Mouse (Mus musculus): ENCODE measurements around the gene Selenoi. TPM values are rescaled to one million over a fixed set of nuclear protein-coding genes. Genes with fewer than 3 reads are reported as not detected.
A peak's percentile ranks its signal among the peaks of the same experiment; 100 is the strongest.
"Not testable (repeated sequence)": the region's sequence is repeated elsewhere in the genome, so short reads cannot be mapped to it uniquely, and the experiment has no call there.

The Selenoi gene
- polyA plus RNA-seq, 1 experiment from 2014 or later, result 26.7 TPM

DNA sequence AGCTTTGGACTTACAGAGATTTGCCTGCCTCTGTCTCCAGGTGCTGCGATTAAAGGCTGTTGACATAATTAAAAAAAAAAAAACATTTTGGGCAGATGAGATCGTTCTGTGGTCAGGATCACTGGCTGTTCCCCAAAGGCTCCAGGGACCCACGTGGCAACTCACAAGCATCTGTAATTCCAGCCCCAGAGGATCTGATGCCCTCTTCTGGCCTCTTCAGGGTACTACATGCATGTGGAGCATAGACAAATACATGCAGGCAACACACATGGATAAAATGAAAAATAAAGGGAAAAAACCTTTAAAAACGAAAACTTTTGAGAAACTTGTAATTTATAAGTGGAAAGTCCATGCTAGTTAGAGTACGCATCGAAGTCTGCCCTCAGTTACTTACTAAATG lies 25.1 kb upstream of the Selenoi start:
- no peak for DNase-seq (ENCODE audit: low spot score)
- Histone ChIP-seq H3K4me3 (ENCODE audit: low read depth, low read length) (no peak overlapping the region), H3K4me2 (replicated peaks; ENCODE audit: low read depth) (no peak overlapping the region), H3K36me3 (ENCODE audit: control insufficient read depth, insufficient read depth, low read length) (no peaks in the 10 kb centered on the region), H3K9ac (ENCODE audit: low read length) (no peak overlapping the region), H3K27ac (replicated peaks) (no peak overlapping the region), H3K27me3 (ENCODE audit: control insufficient read depth, insufficient read depth, low read length) (no peaks in the 10 kb centered on the region), H3K9me3 (ENCODE audit: control insufficient read depth, low read length) (no peaks in the 10 kb centered on the region), H3K4me1 (replicated peaks; ENCODE audit: control insufficient read depth, insufficient read depth) (no peaks in the 10 kb centered on the region)
- no peak for ATAC-seq (ENCODE audit: low FRiP score, low TSS enrichment)
- 70% methylated on average over 6 of the region's 6 CpGs for WGBS
- TF ChIP-seq EP300 (optimal IDR thresholded peaks at IDR 0.05) (no peak), CTCF (IDR thresholded peaks at IDR 0.05; ENCODE audit: low read depth) (peak; percentile 68)

DNA sequence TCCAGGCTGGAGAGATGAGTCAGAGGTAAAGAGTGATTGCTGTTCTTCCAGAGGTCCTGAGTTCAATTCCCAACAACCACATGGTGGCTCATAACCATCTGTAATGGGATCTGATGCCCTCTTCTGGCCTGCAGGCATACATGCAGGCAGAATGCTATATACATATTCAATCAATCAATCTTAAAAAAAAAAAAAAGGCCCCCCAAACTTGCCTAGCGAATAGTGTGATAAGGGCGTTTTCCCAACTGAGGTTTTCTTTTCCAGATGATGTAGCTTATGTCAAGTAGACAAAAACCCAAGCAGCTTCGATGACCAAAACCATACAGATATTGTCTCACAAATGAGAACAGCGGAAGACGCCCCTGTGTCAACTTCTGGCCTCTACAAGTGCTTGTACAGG lies 21.6 kb upstream of the Selenoi start:
- H3K4me1 ChIP-seq (replicated peaks; ENCODE audit: control insufficient read depth, insufficient read depth); H3K9ac ChIP-seq (ENCODE audit: low read length); DNase-seq (ENCODE audit: low spot score); H3K4me3 ChIP-seq (ENCODE audit: low read depth, low read length); H3K27me3 ChIP-seq (ENCODE audit: control insufficient read depth, insufficient read depth, low read length); H3K36me3 ChIP-seq (ENCODE audit: control insufficient read depth, insufficient read depth, low read length); H3K27ac ChIP-seq (replicated peaks); H3K9me3 ChIP-seq (ENCODE audit: control insufficient read depth, low read length); ATAC-seq (ENCODE audit: low FRiP score, low TSS enrichment); H3K4me2 ChIP-seq (replicated peaks; ENCODE audit: low read depth): not testable (repeated sequence)
- 90% methylated on average over 5 of the region's 5 CpGs for WGBS
- peak; percentile 32 for TF ChIP-seq CTCF (IDR thresholded peaks at IDR 0.05; ENCODE audit: low read depth)

GRCm38 (mm10) chr5:30214889-30215288 lies 17.5 kb upstream of the Selenoi start:
- TF ChIP-seq CTCF (IDR thresholded peaks at IDR 0.05; ENCODE audit: low read depth) (peak; percentile 89), EP300 (optimal IDR thresholded peaks at IDR 0.05) (no peak)
- no peaks in the 10 kb centered on the region for H3K36me3 ChIP-seq (ENCODE audit: control insufficient read depth, insufficient read depth, low read length)
- no peak overlapping the region for H3K27ac ChIP-seq (replicated peaks)
- no peak overlapping the region for H3K4me2 ChIP-seq (replicated peaks; ENCODE audit: low read depth)
- H3K9ac ChIP-seq (ENCODE audit: low read length), result no peak overlapping the region
- H3K9me3 ChIP-seq (ENCODE audit: control insufficient read depth, low read length), result no peaks in the 10 kb centered on the region
- DNase-seq (ENCODE audit: low spot score), result peak; percentile 64
- no peak for ATAC-seq (ENCODE audit: low FRiP score, low TSS enrichment)
- 5% methylated on average over 4 of the region's 4 CpGs for WGBS
- no peaks in the 10 kb centered on the region for H3K4me1 ChIP-seq (replicated peaks; ENCODE audit: control insufficient read depth, insufficient read depth)
- no peaks in the 10 kb centered on the region for H3K27me3 ChIP-seq (ENCODE audit: control insufficient read depth, insufficient read depth, low read length)
- no peak overlapping the region for H3K4me3 ChIP-seq (ENCODE audit: low read depth, low read length)

DNA sequence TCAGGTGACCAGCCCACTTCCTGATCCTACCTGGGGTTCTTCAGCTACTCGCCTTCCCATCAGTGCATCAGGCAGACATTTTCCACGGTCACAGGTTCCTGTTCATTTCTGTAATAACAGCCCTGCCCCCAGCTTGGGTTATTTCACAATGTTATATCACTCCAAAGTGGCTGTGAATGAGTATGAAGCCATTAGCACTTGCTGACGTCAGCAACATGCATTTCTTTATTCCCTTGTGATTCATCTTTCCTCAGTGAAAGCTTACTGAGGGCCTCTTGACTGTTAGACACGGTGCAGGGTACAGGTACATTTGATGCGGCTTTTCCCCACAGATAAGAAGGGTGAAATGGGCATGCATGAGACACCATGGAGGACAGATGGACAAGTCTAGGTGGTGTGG lies 16.4 kb upstream of the Selenoi start:
- Histone ChIP-seq H3K4me3 (ENCODE audit: low read depth, low read length) (no peak overlapping the region), H3K36me3 (ENCODE audit: control insufficient read depth, insufficient read depth, low read length) (no peaks in the 10 kb centered on the region), H3K4me2 (replicated peaks; ENCODE audit: low read depth) (no peak overlapping the region), H3K27ac (replicated peaks) (no peak overlapping the region), H3K9me3 (ENCODE audit: control insufficient read depth, low read length) (no peaks in the 10 kb centered on the region), H3K4me1 (replicated peaks; ENCODE audit: control insufficient read depth, insufficient read depth) (no peaks in the 10 kb centered on the region), H3K9ac (ENCODE audit: low read length) (no peak overlapping the region), H3K27me3 (ENCODE audit: control insufficient read depth, insufficient read depth, low read length) (no peaks in the 10 kb centered on the region)
- DNase-seq (ENCODE audit: low spot score) (no peak), ATAC-seq (ENCODE audit: low FRiP score, low TSS enrichment) (no peak)
- WGBS, result 59% methylated on average over 5 of the region's 5 CpGs
- TF ChIP-seq CTCF (IDR thresholded peaks at IDR 0.05; ENCODE audit: low read depth) (no peak), EP300 (optimal IDR thresholded peaks at IDR 0.05) (no peak)

GRCm38 (mm10) chr5:30219715-30220114 lies 12.7 kb upstream of the Selenoi start:
- no peak for DNase-seq (ENCODE audit: low spot score)
- Histone ChIP-seq H3K27me3 (ENCODE audit: control insufficient read depth, insufficient read depth, low read length) (no peaks in the 10 kb centered on the region), H3K4me1 (replicated peaks; ENCODE audit: control insufficient read depth, insufficient read depth) (no peaks in the 10 kb centered on the region), H3K9ac (ENCODE audit: low read length) (no peak overlapping the region), H3K9me3 (ENCODE audit: control insufficient read depth, low read length) (no peaks in the 10 kb centered on the region), H3K4me2 (replicated peaks; ENCODE audit: low read depth) (no peak overlapping the region), H3K27ac (replicated peaks) (no peak overlapping the region), H3K36me3 (ENCODE audit: control insufficient read depth, insufficient read depth, low read length) (no peaks in the 10 kb centered on the region), H3K4me3 (ENCODE audit: low read depth, low read length) (no peak overlapping the region)
- ATAC-seq (ENCODE audit: low FRiP score, low TSS enrichment), result no peak
- WGBS, result 84% methylated on average over 2 of the region's 2 CpGs
- no peak for TF ChIP-seq CTCF (IDR thresholded peaks at IDR 0.05; ENCODE audit: low read depth)
- no peak for TF ChIP-seq EP300 (optimal IDR thresholded peaks at IDR 0.05)

DNA sequence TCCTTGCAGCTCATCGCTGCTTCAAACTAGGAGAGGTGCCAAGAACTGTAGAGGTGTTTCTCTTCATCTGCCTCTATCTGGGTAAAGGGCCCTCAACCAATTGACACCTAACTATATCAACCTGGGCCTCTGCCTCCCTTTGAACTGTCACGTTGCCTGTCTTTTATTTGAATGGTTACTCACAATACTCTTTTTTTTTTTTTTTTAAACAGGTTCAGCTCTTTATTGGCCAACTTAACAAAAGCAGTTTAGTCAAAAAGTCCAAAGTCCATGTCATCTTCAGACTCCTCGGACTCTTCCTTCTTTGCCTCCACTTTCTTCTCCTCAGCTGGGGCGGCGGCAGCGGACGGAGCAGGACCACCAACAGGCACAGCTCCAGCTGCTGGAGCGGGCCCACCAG lies 11.7 kb upstream of the Selenoi start:
- 82% methylated on average over 8 of the region's 8 CpGs for WGBS
- DNase-seq (ENCODE audit: low spot score) (no peak), ATAC-seq (ENCODE audit: low FRiP score, low TSS enrichment) (no peak)
- Histone ChIP-seq H3K4me2 (replicated peaks; ENCODE audit: low read depth) (no peak overlapping the region), H3K4me1 (replicated peaks; ENCODE audit: control insufficient read depth, insufficient read depth) (no peaks in the 10 kb centered on the region), H3K27ac (replicated peaks) (no peak overlapping the region), H3K9me3 (ENCODE audit: control insufficient read depth, low read length) (no peaks in the 10 kb centered on the region), H3K27me3 (ENCODE audit: control insufficient read depth, insufficient read depth, low read length) (no peaks in the 10 kb centered on the region), H3K9ac (ENCODE audit: low read length) (no peak overlapping the region), H3K4me3 (ENCODE audit: low read depth, low read length) (no peak overlapping the region), H3K36me3 (ENCODE audit: control insufficient read depth, insufficient read depth, low read length) (no peaks in the 10 kb centered on the region)
- no peak for TF ChIP-seq EP300 (optimal IDR thresholded peaks at IDR 0.05)
- no peak for TF ChIP-seq CTCF (IDR thresholded peaks at IDR 0.05; ENCODE audit: low read depth)
